Mouse (Mus musculus) hindbrain, embryonic 14.5 days (tissue): ENCODE data around the gene Zbtb18. TPM values are rescaled to one million over a fixed set of nuclear protein-coding genes. Genes with fewer than 3 reads are reported as not detected.

Source experiments
- ATAC-seq: fragments of 200-750 bp; cut with Nextera tagmentation; 2 replicates; pipeline ENCODE4 v1.8.0; 2017; ENCODE audit warnings: moderate number of reproducible peaks, mild to moderate bottlenecking, moderate TSS enrichment, moderate library complexity; ENCODE audit not compliant: low FRiP score
- DNase-seq: peaks from one replicate; pipeline ENCODE4 v3.0.0-alpha.2; 2015; ENCODE audit warnings: low spot score
- H3K27ac ChIP-seq: fragments of 300-500 bp; sonication (generic); 2 replicates; pipeline ENCODE4 v1.5.1; 2014; ENCODE audit warnings: mild to moderate bottlenecking, moderate library complexity
- H3K27me3 ChIP-seq: fragments of 300-500 bp; sonication (generic); 2 replicates; pipeline ENCODE4 v1.6.1; 2014; ENCODE audit warnings: mild to moderate bottlenecking, low read length, mixed read lengths; ENCODE audit not compliant: control insufficient read depth, insufficient read depth
- H3K36me3 ChIP-seq: fragments of 300-500 bp; sonication (generic); replicated peaks from 2 replicates; pipeline ENCODE4 v1.6.1; 2014; ENCODE audit not compliant: control insufficient read depth, insufficient read depth
- H3K4me1 ChIP-seq: fragments of 300-500 bp; sonication (generic); replicated peaks from 2 replicates; pipeline ENCODE4 v1.6.1; 2014; ENCODE audit warnings: antibody characterized with exemption, low read length, mixed read lengths; ENCODE audit not compliant: control insufficient read depth, insufficient read depth
- H3K4me2 ChIP-seq: fragments of 300-500 bp; sonication (generic); replicated peaks from 2 replicates; pipeline ENCODE4 v1.6.1; 2014; ENCODE audit warnings: mild to moderate bottlenecking, moderate library complexity
- H3K4me3 ChIP-seq: fragments of 300-500 bp; sonication (generic); replicated peaks from 2 replicates; pipeline ENCODE4 v1.5.1; 2014; ENCODE audit warnings: mild to moderate bottlenecking, low read length
- H3K9ac ChIP-seq: fragments of 300-500 bp; sonication (generic); 2 replicates; pipeline ENCODE4 v1.6.1; 2014
- H3K9me3 ChIP-seq: fragments of 300-500 bp; sonication (generic); 2 replicates; pipeline ENCODE4 v1.6.1; 2016; ENCODE audit warnings: low read length; ENCODE audit not compliant: control insufficient read depth
- WGBS: fragments of 180-500 bp; shearing (Covaris S2); extraction: QIAGEN DNeasy Blood & Tissue Kit; methylation state at CpG from one replicate; pipeline ENCODE4 v1.1.7; 2014; 5-methylcytosine and 5-hydroxymethylcytosine counted together
- polyA plus RNA-seq: library from polyadenylated mRNA; unstranded; fragments of >200 nt; fragmentation: Nextera tagmentation; extraction: Ambion mirVana; gene quantifications from 2 replicates; pipeline ENCODE4 v1.2.1, GENCODE M21; 2014

Zbtb18 gene
- 8.2 and 9.0 TPM in 2 replicates for polyA plus RNA-seq

DNA sequence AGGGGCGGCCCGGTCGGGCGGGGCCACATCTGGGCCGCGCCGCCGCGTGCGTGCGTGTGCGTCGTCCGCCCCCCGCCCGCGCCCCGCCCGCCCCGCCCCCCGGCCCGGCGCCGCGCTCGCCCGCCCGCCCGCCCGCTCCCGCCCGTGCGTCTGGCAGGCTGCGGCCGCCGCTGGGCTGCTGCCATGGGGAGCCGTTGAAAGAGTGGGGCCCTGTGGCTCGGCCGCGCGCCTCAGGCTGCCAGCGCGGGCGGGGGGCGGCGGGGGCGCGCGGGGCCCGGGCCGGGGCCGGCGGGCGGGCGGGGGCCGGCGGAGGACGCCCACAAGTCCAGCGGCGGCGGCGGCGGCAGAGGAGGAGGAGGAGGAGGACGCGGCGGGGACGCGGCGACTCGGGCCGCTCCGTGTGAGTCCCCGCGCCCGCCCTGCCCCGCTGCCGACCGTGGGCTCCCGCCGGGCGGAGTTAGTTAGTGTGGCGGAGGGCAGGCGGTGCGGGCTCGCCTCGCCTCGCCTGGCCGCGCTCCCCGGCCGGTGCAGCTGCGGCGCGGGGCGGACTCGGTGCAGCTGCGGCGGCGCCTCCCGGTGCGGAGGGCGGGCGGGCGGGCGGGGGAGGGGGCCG is at the start of gene Zbtb18:
TSS of gene Zbtb18 (plus strand) at position 156 of the 613 bp plus-strand sequence.
- Histone ChIP-seq H3K4me1 (peaks cover 31% of the 10 kb centered on the region), H3K27ac (peak within 1 kb of the TSS; percentile 97), H3K9me3 (no peaks in the 10 kb centered on the region), H3K36me3 (peaks cover under 1% of the 10 kb centered on the region; the same call in 1 of the 2 replicates), H3K4me2 (peak within 1 kb of the TSS; percentile 86), H3K4me3 (peak within 1 kb of the TSS; percentile 73), H3K27me3 (no peaks in the 10 kb centered on the region), H3K9ac (peak within 1 kb of the TSS; percentile 90)
- under 1% methylated on average over 36 of the region's 106 CpGs for WGBS
- DNase-seq (peak; percentile 54), ATAC-seq (no peak; the same call in 1 of the 2 replicates)

DNA sequence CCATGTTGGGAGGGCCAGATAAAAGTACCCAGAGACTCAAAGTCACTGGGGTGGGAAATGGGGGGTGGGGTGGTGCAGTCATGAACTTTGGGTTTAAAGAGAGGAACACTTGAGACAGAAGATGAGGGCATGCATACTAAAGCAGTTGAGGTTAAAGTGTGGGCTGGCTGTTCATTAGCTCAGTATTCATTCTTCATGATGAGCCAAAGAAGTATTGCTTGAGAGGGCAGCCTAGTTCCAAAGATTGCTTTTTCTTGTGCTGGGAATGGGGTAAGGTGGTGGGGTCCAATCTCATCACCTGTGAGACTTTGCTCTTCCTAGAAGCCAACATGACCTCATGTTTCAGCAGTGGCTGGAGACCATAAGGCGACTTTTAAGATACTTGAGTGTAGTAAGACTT is 44.7 kb upstream of the Zbtb18 start:
- DNase-seq, result no peak
- H3K4me1 ChIP-seq, result no peaks in the 10 kb centered on the region

DNA sequence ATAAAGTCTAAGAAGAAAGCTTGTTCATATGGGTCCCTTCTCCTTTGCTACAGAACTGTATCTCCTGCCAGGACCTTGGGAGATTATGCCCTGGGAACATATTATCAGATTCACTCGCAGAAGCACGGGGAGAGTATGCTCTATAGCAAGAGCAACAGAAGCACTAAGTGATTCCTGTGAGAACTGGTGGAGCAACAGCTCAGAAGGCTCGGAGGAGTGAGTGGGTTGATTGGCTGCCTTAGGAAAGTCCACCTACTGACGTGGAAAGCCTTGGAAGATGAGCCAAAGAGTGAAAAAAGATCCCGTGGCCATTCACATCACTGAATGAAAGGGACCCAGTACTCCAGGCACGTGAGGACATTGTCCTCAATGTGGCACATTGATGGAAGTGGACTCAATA is 37.0 kb upstream of the Zbtb18 start:
- no peak for ATAC-seq
- Histone ChIP-seq H3K4me2 (no peak overlapping the region), H3K4me3 (no peak overlapping the region), H3K27me3 (no peaks in the 10 kb centered on the region), H3K9me3 (no peaks in the 10 kb centered on the region), H3K9ac (no peak overlapping the region), H3K4me1 (no peaks in the 10 kb centered on the region), H3K27ac (no peak overlapping the region), H3K36me3 (no peaks in the 10 kb centered on the region)
- 83% methylated on average over 6 of the region's 6 CpGs for WGBS
- no peak for DNase-seq

More for the DNA sequence above, 44.7 kb upstream of the Zbtb18 start:
- Histone ChIP-seq H3K4me2 (no peak overlapping the region), H3K27me3 (no peaks in the 10 kb centered on the region), H3K36me3 (no peaks in the 10 kb centered on the region), H3K27ac (no peak overlapping the region), H3K4me3 (no peak overlapping the region), H3K9ac (no peak overlapping the region), H3K9me3 (no peaks in the 10 kb centered on the region)
- no peak for ATAC-seq
- 81% methylated on average over 1 of the region's 1 CpGs for whole genome bisulfite sequencing

DNA sequence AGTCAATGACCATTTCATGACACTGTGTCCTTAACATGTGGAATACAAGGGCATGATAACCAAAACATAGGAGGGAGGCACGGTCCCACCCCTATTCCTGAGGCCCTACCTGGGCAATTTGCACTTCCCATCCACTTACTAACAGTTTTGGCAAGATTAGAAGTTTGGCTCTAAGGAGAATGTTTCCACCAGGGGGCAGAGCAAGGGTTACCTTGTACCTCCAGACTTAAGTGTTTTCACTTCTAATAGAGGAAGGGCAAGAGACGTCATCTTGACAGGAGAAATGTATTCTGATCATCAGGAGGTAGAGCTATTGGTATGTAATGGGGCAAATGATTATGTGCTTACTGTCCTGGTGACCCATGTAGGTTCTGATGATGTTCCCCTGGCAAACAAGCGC is 33.5 kb upstream of the Zbtb18 start:
- no peaks in the 10 kb centered on the region for H3K9me3 ChIP-seq
- H3K27ac ChIP-seq, result no peak overlapping the region
- H3K4me1 ChIP-seq, result peaks cover 20% of the 10 kb centered on the region
- no peaks in the 10 kb centered on the region for H3K36me3 ChIP-seq
- H3K4me2 ChIP-seq, result no peak overlapping the region
- no peaks in the 10 kb centered on the region for H3K27me3 ChIP-seq
- no peak for DNase-seq
- no peak overlapping the region for H3K4me3 ChIP-seq
- no peak for ATAC-seq
- WGBS, result 80% methylated on average over 3 of the region's 3 CpGs
- H3K9ac ChIP-seq, result no peak overlapping the region

DNA sequence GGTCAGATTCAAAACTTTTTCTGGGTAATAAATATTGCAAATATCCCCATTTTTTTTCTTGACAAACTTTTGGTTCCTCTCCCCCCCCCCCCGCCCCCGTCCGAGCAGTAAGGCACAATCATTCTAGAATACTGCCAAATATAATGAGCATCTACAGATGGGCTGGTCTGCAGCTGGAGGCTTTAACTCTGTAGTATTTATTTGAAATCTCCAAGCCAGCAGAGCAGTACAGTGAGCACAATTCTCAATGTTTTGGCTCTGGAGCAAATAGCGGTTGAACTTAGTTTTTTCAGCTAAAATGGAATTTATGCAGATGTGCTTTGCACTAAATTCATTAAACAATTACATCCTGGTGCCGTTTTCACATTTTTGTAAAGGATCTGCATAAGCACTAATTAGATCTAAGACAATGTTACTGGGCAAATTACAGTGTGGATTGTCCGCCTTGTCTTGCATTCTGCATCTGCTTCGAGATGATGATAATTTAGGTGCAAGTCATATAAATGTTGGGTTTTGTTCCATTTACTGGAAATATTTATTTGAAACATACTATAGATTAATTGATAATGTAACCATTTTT is 31.3 kb upstream of the Zbtb18 start:
- Histone ChIP-seq H3K27ac (peak overlapping the region; percentile 26; the same call in 1 of the 2 replicates), H3K9ac (no peak overlapping the region), H3K36me3 (no peaks in the 10 kb centered on the region), H3K9me3 (no peaks in the 10 kb centered on the region), H3K4me2 (peak overlapping the region; percentile 41), H3K4me1 (peaks cover 20% of the 10 kb centered on the region), H3K27me3 (no peaks in the 10 kb centered on the region), H3K4me3 (no peak overlapping the region)
- 53% methylated on average over 7 of the region's 7 CpGs for WGBS
- no peak for DNase-seq
- no peak for ATAC-seq

DNA sequence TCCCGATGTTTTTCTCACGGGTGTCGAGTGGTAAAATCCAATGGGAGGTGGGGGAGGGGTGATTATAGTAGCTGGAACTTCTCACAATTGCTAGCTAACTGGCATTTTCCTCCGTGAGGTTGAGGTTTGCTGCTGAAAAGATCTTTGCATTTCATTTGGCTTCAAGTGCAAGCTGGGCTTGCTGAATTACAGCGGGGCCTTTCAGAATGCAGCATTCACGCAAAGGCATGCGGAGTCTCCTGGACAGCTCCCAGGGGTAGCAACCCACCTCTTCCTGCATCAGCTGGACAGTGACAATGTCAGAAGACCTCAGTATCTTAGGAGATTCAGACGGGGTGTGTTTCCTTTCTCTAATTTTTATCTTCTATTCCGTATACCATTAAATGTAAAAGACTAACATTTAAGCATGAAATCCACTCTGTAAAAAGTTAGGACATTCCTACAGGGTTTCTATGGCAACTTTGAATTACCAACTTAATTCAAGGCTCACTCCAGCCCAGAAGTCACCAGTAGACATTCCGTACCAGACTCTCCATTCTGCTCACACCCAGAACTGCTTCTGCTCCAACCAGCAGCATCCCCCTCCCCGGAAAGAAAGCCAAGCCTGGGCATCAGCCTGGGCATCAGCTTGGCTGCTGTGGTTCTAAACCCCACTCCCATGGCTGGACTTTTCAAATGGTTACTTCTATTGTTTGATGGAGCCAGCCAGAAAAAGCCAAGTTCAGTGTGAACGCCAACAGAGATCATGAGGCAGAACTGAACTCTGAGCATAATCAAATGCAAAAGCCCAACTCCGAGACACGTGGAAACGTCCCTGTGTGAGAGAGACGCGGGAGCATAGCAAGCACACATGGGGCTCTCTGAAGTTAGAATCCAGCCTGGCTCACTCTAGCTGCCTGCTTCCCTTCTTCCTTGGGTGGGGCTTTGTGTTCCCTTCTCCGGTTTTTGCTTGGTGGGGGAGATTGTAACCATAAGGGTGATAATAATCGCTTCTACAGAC is 30.5 kb upstream of the Zbtb18 start:
- Histone ChIP-seq H3K4me3 (no peak overlapping the region), H3K27me3 (no peaks in the 10 kb centered on the region), H3K9ac (no peak overlapping the region), H3K4me1 (peaks cover 20% of the 10 kb centered on the region), H3K36me3 (no peaks in the 10 kb centered on the region), H3K4me2 (peak overlapping the region; percentile 41), H3K9me3 (no peaks in the 10 kb centered on the region), H3K27ac (peak overlapping the region; percentile 26; the same call in 1 of the 2 replicates)
- ATAC-seq (peak; percentile 84), DNase-seq (peak; percentile 57)
- 15% methylated on average over 19 of the region's 19 CpGs for WGBS

DNA sequence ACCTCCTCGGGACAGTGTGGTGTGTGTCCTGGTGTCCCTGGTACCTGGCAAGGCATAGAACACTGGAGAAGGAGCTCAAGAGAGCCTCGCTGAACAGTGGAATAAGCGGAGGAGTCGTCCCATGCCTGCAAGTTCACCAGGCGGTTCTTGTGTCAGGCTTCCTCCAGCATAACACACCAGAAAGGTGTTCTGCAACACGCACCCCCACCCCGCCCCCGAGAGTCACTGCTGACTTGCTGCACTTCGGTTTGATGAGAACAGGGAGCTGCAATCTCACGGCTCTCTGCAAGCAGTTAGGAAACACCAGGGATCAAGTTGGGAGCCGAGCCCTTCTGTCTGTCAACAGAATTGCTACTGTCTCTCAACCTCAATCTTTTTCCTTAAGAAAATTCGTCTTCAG is 22.8 kb upstream of the Zbtb18 start:
- Histone ChIP-seq H3K27me3 (no peaks in the 10 kb centered on the region), H3K9me3 (no peaks in the 10 kb centered on the region), H3K27ac (no peak overlapping the region), H3K4me1 (no peaks in the 10 kb centered on the region), H3K4me2 (no peak overlapping the region), H3K9ac (no peak overlapping the region), H3K4me3 (no peak overlapping the region), H3K36me3 (no peaks in the 10 kb centered on the region)
- DNase-seq, result no peak
- WGBS, result 79% methylated on average over 12 of the region's 12 CpGs
- no peak for ATAC-seq

DNA sequence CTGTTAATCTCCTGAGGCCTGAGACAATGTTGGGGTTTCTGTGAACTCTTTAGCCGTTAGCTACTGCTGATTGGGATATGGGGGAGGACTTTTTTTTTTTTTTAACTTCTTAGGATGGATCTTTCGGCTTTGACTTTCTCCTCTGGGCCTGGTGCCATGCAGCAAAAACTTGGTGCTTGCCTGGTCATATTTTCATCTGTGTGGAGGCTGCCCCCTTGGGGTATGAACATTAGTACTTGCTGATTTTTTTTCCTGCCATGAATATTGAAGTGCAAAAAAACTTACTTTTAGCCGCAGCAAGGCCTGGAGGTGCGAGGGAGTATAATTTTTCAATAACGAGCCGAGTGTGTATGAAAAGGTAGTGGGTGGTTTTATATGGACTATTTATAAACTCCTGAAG is 22.0 kb upstream of the Zbtb18 start:
- no peaks in the 10 kb centered on the region for H3K36me3 ChIP-seq
- no peak for ATAC-seq

DNA sequence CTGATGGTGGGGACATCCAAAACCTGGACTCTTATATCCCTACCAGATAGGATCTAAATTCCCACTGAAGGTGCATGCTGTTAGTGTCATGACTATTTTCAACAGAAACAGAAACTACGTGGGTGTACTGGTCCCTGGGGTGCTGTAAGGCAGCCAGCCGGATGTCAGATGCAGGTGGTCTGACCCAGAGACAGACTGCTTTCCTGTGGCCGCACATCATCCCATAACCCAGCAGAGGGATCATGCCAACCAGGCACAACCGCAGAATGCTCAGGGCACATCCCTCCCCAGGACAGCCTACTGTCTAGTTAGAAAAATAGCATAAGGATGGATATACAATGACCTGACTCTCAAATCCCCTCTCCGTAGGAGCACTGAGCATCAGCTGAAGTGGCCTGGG is 14.3 kb upstream of the Zbtb18 start:
- ATAC-seq (no peak), DNase-seq (no peak)
- Histone ChIP-seq H3K4me1 (no peaks in the 10 kb centered on the region), H3K36me3 (no peaks in the 10 kb centered on the region), H3K9me3 (no peaks in the 10 kb centered on the region), H3K27ac (no peak overlapping the region), H3K4me3 (no peak overlapping the region), H3K4me2 (no peak overlapping the region), H3K27me3 (no peaks in the 10 kb centered on the region), H3K9ac (no peak overlapping the region)
- WGBS, result 81% methylated on average over 5 of the region's 5 CpGs

More for the DNA sequence above, 22.0 kb upstream of the Zbtb18 start:
- peak; percentile 24 for DNase-seq
- no peak overlapping the region for H3K4me3 ChIP-seq
- no peaks in the 10 kb centered on the region for H3K27me3 ChIP-seq
- WGBS, result 69% methylated on average over 6 of the region's 6 CpGs
- H3K9ac ChIP-seq, result no peak overlapping the region
- H3K4me1 ChIP-seq, result no peaks in the 10 kb centered on the region
- no peaks in the 10 kb centered on the region for H3K9me3 ChIP-seq
- no peak overlapping the region for H3K27ac ChIP-seq
- no peak overlapping the region for H3K4me2 ChIP-seq
